8 mouse cellular contexts compared by ENCODE assay signal in genomic region chr9:46011094-46011970, GRCm38 (mm10). TPM values are rescaled to one million over a fixed set of nuclear protein-coding genes. Genes with fewer than 3 reads are reported as not detected.
DNase-seq lines count a peak whose midpoint lies in the region; ATAC-seq and TF ChIP-seq lines count a peak whose summit lies in the region.

No protein-coding gene starts in this region.

- 66% methylated on average over 3 of the region's 3 CpGs for WGBS in cerebellum, adult 2 months
- 45% methylated on average over 3 of the region's 3 CpGs for WGBS in lung, embryonic 16.5 days
- WGBS in intestine, embryonic 15.5 days = 33% methylated on average over 3 of the region's 3 CpGs

- DNase-seq in cerebellum, adult 2 months = no peak
- DNase-seq in cerebellum, adult 11-12 months = no peak
- no peak for DNase-seq in lung, postnatal 36 days
- DNase-seq in naive thymus-derived CD4-positive, alpha-beta T cell, adult 2 months (ENCODE audit: low read depth) = peak; percentile 25
- no peak for DNase-seq in spleen, adult 18-20 months

- TF ChIP-seq POLR2A in cerebellum, adult 2 months (IDR thresholded peaks at IDR 0.05; ENCODE audit: borderline replicate concordance, insufficient read depth, low read length) = no peak

- peak overlapping the region; percentile 55 for H3K4me3 ChIP-seq in cerebellum, adult 2 months (replicated peaks; ENCODE audit: insufficient read depth, low read depth, low read length)
- H3K4me3 ChIP-seq in lung, embryonic 16.5 days (ENCODE audit: low read length) = peak overlapping the region; percentile 98; the same call in 1 of the 2 replicates
- H3K4me3 ChIP-seq in intestine, embryonic 15.5 days (replicated peaks) = no peak overlapping the region

- peak overlapping the region; percentile 84; the same call in 1 of the 2 replicates for H3K27ac ChIP-seq in cerebellum, adult 2 months (ENCODE audit: insufficient read depth, low read length)
- no peak overlapping the region for H3K27ac ChIP-seq in lung, embryonic 16.5 days (ENCODE audit: low read length)
- H3K27ac ChIP-seq in intestine, embryonic 15.5 days = no peak overlapping the region

- H3K27me3 ChIP-seq in cerebellum, adult 2 months (ENCODE audit: control insufficient read depth, insufficient read depth, low read length) = no peaks in the 10 kb centered on the region
- H3K27me3 ChIP-seq in lung, embryonic 16.5 days (ENCODE audit: control insufficient read depth, insufficient read depth, low read depth, low read length) = no peaks in the 10 kb centered on the region
- H3K27me3 ChIP-seq in intestine, embryonic 15.5 days (replicated peaks) = no peaks in the 10 kb centered on the region

- H3K36me3 ChIP-seq in lung, embryonic 16.5 days (ENCODE audit: control insufficient read depth, insufficient read depth, low read length) = no peaks in the 10 kb centered on the region
- no peaks in the 10 kb centered on the region for H3K36me3 ChIP-seq in intestine, embryonic 15.5 days

- no peak for ATAC-seq in lung, embryonic 16.5 days (ENCODE audit: low read depth)
- 0 out of 2 replicates have a peak, but pooled peaks have one; percentile 11 for ATAC-seq in intestine, embryonic 15.5 days
- no peak for ATAC-seq in activated CD4-positive, CD25-positive, alpha-beta regulatory T cell, adult 4 months

- no peak overlapping the region for H3K9ac ChIP-seq in lung, embryonic 16.5 days (ENCODE audit: low read length)
- no peak overlapping the region for H3K9ac ChIP-seq in intestine, embryonic 15.5 days

- peaks cover 4% of the 10 kb centered on the region; the same call in 1 of the 2 replicates for H3K4me1 ChIP-seq in cerebellum, adult 2 months (ENCODE audit: control insufficient read depth, insufficient read depth, low read length)
- H3K4me1 ChIP-seq in lung, embryonic 16.5 days (replicated peaks; ENCODE audit: control insufficient read depth, insufficient read depth, low read length) = peaks cover 33% of the 10 kb centered on the region
- peaks cover 26% of the 10 kb centered on the region for H3K4me1 ChIP-seq in intestine, embryonic 15.5 days (replicated peaks)

- H3K4me2 ChIP-seq in lung, embryonic 16.5 days (ENCODE audit: low read depth, low read length) = peak overlapping the region; percentile 78; the same call in 1 of the 2 replicates
- peak overlapping the region; percentile 70 for H3K4me2 ChIP-seq in intestine, embryonic 15.5 days (replicated peaks)

- no peaks in the 10 kb centered on the region for H3K9me3 ChIP-seq in lung, embryonic 16.5 days (ENCODE audit: control insufficient read depth, low read length)
- no peaks in the 10 kb centered on the region for H3K9me3 ChIP-seq in intestine, embryonic 15.5 days

- TF ChIP-seq CTCF in cerebellum, adult 2 months (IDR thresholded peaks at IDR 0.05; ENCODE audit: borderline replicate concordance, insufficient read depth, low read depth, low read length) = no peak

RNA-seq across cellular contexts. Expression of gene Pafah1b2, which starts 1.2 kb away (rescaled TPM):
- 108 and 111 TPM in 2 replicates for polyA plus RNA-seq in cerebellum, adult 2 months (2012; rRNA removed)
- 149 and 157 TPM in 2 replicates for polyA plus RNA-seq in lung, embryonic 16.5 days (2015; fragmentation: Nextera tagmentation; extraction: Ambion mirVana)
- 137 and 141 TPM in 2 replicates for polyA plus RNA-seq in intestine, embryonic 15.5 days (2015; fragmentation: Nextera tagmentation; extraction: Ambion mirVana)
- 10 to 100 TPM; 59.9 to 63.9 TPM for polyA plus RNA-seq in activated CD4-positive, CD25-positive, alpha-beta regulatory T cell, adult 4 months (2017; shearing (Covaris generic))

RNA-seq across cellular contexts. Expression of gene Sik3, which starts 1.3 kb away (rescaled TPM):
- 63.1 and 69.1 TPM in 2 replicates for polyA plus RNA-seq in cerebellum, adult 2 months (2012; rRNA removed)
- 5.2 and 5.8 TPM in 2 replicates for polyA plus RNA-seq in lung, embryonic 16.5 days (2015; fragmentation: Nextera tagmentation; extraction: Ambion mirVana)
- 12.4 and 13.2 TPM in 2 replicates for polyA plus RNA-seq in intestine, embryonic 15.5 days (2015; fragmentation: Nextera tagmentation; extraction: Ambion mirVana)
- 10 to 100 TPM in 1 of 2 experiments, 1 to 10 TPM in 1; 7.9 to 10.4 TPM for polyA plus RNA-seq in activated CD4-positive, CD25-positive, alpha-beta regulatory T cell, adult 4 months (2017; shearing (Covaris generic))

RNA-seq across cellular contexts. Expression of gene Sidt2, which starts 56.3 kb away (rescaled TPM):
- 130 and 142 TPM in 2 replicates for polyA plus RNA-seq in cerebellum, adult 2 months (2012; rRNA removed)
- 33.6 and 35.9 TPM in 2 replicates for polyA plus RNA-seq in lung, embryonic 16.5 days (2015; fragmentation: Nextera tagmentation; extraction: Ambion mirVana)
- 36.3 and 39.6 TPM in 2 replicates for polyA plus RNA-seq in intestine, embryonic 15.5 days (2015; fragmentation: Nextera tagmentation; extraction: Ambion mirVana)
- 10 to 100 TPM; 36.5 to 43.0 TPM for polyA plus RNA-seq in activated CD4-positive, CD25-positive, alpha-beta regulatory T cell, adult 4 months (2017; shearing (Covaris generic))
